Mouse (Mus musculus): ENCODE results near the gene Gabbr2. TPM values are rescaled to one million over a fixed set of nuclear protein-coding genes. Genes with fewer than 3 reads are reported as not detected.

Gabbr2 gene
- polyA plus RNA-seq, 1 experiment from 2014 or later: 0.16 TPM

DNA sequence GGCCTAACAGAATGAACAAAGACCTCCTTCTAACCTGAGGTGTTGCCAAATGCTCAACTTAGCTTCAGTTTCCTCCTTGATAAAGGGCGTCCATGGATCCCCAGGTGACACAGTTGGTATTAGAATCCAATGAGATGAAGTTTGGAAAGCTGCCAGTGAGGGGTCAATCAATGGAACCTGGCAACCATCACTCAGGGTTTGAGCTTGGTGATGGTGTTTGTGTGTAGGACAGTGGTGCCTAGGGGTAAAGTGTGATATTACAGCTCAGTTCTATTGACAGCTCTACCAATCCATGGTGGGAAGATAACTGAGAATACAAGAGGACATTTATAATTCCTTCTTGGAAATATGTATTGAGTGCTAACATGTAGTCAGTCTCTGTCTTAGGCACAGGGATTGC is 271.6 kb downstream of the Gabbr2 start:
- no peak for DNase-seq (ENCODE audit: low spot score)

DNA sequence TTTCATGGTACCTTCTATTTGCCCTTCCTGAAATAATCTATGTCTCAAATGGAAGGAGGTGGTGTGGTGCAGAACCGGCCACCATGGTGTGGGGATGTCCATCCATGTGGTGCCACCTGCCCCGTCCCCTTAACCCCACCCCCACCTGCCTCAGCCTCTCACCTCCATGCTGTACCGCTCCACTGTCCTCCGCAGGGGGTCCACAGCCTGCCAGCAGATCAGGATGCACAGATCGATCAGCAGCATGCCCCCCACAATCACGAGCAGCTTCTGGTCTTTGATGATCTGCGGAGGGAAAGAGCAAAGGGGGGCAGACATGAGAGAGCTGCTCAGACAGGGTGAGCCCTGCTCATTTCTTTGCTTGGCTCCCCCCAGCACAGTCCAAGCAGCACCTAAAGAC is 273.0 kb downstream of the Gabbr2 start:
- DNase-seq (ENCODE audit: low spot score): no peak

DNA sequence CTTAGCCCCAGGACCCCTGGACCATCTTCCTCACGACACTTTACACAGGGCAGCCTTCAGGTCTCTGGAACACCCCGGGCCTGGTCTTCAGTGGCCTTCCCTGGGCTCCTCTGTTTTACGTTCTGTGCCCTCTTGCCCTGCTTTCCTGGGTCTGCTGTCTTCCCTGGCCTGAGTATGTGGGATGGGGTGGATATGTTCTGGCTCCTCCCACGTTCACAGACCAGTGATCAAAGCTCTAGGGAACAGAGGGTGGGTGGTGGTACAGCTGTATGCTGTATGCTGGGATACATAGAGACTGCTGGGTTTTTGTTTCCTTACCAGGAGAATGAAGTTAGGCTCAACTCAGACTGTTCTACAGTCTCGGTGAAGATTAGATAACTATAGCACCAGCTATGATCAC is 274.5 kb downstream of the Gabbr2 start:
- no peak for DNase-seq (ENCODE audit: low spot score)

DNA sequence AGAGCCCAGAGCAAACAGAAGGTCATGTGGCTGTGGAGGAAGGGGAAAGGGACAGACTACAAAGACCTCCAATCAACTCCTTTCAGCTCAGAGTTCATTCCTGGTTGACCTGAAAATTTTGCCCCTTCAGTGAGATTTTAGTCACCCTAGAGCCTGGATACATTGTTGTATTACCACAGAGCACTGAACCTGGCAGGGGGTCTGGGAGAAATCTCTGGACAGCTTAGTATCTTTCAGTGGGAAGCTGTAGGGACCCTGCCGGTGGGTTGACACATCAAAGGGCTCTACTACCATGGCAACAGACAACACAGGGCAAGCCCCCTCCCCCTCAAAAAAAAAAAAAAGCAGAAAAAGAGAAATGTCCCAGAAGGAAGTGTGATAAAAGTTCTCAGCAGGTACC is 275.3 kb downstream of the Gabbr2 start:
- no peak for DNase-seq (ENCODE audit: low spot score)

DNA sequence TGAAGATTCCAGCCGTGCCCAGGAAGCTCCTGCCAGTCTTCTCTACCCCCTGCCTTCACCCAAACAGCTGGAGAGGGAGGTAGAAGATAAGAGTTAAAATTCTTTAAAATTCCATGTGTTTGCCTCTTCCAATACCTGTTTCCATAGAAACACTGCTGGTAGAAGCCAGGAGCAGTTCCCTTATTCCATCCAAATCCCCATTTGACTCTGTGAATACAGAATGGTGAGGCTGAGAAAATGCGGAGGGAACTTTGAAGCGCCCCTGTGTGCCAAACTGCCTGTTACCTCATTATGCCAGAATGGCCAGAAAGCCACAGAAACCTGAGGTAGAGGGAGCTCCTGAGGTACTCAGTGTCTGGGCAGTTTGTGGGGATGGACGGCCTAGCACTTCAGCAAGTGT is 281.1 kb downstream of the Gabbr2 start:
- DNase-seq (ENCODE audit: low spot score): no peak

DNA sequence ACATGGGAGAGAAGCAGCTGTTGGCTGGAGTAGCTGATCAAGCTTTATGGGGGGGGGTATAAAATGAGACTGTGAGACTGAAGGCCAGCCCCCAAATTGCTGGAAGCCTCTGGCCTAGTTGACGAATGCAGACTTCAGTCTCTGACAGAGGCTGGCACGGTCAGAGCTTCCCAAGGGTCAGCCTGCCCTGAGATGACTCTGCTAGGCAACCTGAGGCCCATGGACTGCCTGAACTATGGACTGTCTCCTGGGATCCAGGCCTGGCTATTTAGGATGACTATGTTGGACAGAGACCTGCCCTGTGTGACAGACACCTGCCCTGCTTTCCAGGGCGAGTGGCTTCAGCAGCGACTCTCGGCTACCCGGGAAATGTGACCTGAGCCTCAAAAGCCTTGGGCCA is 281.7 kb downstream of the Gabbr2 start:
- no peak for DNase-seq (ENCODE audit: low spot score)

DNA sequence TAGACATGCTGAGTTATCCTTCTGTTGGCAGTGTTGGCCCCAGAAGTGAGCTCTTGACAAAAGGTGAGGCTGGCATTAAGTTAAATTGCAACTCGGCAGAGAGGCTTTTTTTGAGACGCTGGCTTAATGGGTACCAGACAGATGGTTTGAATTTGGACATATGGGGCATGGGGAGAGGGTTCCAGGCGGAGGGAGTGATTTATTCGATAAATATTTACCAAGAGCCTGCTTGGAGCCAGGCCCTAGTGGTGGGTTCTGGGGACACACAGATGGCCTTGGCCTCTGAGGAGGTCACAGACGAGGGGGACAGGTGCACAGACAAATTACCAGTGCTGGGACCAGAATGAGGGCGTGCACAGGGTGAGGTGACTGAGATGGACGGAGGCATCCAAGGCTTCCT is 282.2 kb downstream of the Gabbr2 start:
- DNase-seq (ENCODE audit: low spot score): no peak

DNA sequence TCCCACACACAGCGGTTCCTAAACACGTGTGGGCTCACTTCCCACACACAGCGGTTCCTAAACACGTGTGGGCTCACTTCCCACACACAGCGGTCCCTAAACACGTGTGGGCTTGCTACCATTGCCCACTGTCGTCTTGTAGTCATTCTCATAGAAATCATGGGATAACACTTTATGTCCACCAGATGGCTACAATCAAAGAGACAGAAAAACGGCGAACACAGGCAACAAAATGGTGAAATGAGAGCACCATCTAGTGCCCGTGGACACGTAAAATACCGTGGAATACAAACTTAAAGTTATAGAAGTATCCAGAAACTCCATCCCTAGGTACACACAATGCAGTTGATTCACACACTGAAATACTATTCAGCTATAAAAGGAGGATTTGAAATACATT is 285.9 kb downstream of the Gabbr2 start:
- no peak for DNase-seq (ENCODE audit: low spot score)

DNA sequence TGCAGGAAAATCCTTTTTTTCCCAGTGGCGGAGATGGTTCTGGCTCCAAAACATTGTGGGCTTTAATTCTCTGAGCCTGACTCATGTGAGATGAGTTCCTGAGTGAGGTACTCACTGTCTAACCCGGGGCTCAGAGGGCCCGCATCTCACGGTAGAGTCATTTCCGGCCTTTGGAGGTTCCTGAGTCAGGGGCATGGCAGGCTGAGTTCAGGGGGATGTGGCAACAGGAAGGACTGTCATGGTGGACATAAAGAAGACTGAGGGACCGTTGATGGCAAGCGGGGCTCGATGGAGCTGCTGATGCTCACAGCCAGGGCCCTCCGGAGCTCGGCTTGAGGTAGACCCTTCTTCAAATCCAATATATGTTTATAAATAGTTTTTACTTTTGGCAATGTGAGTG is 288.5 kb downstream of the Gabbr2 start:
- DNase-seq (ENCODE audit: low spot score): no peak

DNA sequence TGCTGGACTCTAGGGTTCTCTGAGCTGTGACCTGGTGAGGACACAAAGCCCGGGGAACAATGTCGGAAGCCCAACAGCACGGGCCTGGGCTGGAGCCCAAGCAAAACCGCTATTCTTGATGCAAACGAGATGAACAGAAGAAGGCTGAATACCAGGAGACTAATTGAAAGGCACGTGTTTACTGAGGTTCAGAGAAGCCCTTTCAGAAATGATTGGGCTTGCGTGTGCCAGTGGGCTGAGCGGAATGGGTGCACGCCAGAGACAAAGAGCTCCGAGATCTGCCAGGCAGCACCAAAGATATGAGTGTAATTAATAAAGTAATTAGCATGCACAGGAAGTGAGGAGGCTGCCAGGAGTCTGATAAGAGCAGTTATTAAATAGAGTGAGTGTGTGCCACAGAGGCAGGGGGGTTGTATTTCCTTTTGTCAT is 291.4 kb downstream of the Gabbr2 start:
- DNase-seq (ENCODE audit: low spot score): no peak

DNA sequence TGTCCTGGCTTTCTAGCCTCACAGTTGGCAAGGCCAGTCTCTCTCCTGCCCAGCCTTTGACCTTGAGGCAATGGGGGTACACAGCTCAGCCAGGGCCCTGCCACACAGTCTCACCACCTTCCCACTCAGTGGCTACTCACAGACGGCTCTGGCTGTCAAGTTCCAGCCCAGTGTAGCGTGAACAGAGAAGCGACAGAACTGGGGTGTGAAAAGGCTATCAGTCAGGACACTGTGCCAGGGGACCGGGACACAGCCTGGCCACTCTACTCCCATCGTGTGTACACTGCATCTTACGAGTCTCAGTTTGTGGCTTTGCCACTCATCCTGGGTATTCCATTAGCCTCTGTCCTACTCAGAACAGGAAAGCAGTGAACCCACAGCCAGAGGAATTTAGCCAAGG is 295.2 kb downstream of the Gabbr2 start:
- no peak for DNase-seq (ENCODE audit: low spot score)

DNA sequence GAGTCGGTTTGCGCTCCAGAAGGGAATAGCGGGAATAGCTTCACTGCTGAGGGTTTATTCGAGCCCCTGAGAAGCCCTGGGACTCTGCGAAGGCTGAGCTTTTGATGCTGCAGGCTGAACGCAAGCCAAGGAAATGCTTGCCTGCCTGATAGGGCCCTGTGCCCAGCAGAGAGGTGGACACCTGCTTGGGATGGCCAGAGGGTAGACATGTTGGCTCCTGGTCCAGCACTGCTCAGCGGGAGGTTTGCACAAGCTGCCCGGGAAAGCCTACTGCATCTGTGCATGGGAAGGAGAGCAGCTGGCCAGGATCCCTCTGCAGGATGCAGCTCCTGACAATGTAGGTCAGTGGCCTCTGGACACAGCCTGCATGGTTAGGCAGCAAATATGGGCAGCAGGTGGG is 301.1 kb downstream of the Gabbr2 start:
- DNase-seq (ENCODE audit: low spot score): no peak

DNA sequence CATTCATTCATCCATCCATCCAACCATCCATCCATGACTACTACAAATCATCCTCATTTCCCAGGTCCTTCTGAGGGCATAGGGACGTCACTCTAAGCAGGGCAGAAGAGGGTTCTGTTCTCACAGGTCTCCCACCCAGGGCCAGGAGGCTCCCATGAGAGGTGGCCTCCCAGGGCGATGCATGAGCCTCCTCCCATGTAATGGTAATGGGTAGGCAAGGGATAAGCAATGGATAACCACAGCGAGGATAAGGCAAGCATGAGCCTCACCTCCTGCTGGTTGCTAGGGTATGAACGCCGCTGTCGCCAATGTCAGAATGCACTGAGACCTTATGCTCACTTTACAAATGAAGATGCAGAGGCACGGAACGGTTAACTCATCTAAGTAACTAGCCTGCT is 301.7 kb downstream of the Gabbr2 start:
- no peak for DNase-seq (ENCODE audit: low spot score)

DNA sequence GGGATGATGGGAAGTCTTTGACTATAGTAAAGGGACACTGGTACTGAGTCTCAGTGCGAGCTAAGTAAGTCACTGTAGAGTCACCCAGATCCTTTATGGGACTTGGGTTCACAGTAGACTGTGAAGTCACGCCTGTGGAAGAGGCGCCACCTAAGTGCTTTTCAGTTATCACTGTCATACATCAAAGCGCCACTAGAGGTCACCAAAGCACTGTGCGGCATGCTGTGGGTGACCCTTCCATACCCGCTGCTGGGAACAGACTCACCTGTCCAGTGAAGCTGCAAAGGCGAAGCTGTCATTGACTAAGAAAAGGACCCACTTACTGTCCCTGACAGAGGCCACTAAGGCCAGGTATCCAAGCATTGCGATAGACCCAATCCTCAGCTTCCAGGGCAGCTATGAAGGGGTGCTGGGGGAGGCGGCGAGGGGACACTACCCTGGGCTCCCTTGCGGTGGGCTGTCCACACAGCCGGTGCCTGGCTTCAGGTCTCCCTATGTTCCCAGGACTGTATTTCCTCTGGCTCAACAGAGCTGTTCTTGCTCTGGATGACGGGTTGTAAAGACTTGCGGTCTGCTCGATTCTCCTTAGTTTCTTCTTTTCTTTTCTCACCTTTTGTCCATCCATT is 302.2 kb downstream of the Gabbr2 start:
- DNase-seq (ENCODE audit: low spot score): peak; percentile 78

DNA sequence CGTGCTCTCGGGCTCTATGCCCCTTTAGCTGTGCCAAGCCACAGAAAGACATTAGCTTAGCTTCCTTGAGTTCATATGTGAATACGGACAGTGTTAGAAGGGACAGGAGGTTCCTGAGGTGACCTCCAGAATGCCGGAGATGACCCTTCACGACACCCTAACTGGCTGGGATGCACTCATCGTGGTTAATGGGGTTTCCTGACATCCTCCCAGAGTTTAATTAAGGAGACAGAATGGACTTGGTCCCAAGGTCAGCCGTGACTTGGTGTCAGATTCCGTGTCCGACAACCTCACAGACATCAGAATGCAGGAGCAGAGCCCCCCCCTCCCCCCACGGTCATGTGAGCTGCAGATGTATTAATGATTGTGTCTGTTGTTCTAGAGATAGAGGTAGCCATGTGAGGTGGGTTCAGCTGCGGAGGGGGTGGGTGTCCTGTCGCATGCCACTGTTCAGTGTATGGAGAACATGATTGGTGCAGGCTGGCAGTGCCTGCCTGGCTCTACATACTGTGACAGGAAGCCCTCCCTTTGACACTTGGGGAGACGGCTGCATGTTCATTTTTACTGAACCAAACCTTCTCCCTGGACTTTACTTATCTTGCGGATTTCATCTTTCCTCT is 303.4 kb downstream of the Gabbr2 start:
- DNase-seq (ENCODE audit: low spot score): no peak

DNA sequence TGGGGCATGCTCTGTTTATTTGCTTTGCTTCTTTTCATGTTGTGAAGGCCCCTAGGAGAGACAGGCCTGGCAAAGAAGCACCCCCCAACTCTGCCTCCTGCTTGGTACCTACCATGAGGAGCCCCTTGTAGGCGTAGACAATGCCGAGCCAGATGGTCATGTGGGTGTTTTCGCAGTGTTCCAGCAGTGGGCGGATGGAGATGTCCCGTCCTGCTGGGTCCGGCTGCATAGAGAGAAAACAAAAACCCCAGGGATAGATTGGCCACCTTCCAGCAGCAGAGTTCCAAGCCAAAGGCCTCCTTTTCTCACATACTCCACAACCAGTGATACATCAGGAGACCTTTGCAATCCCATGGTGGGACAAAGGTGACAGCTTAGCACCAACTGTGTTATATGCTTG is 307.5 kb downstream of the Gabbr2 start:
- no peak for DNase-seq (ENCODE audit: low spot score)

DNA sequence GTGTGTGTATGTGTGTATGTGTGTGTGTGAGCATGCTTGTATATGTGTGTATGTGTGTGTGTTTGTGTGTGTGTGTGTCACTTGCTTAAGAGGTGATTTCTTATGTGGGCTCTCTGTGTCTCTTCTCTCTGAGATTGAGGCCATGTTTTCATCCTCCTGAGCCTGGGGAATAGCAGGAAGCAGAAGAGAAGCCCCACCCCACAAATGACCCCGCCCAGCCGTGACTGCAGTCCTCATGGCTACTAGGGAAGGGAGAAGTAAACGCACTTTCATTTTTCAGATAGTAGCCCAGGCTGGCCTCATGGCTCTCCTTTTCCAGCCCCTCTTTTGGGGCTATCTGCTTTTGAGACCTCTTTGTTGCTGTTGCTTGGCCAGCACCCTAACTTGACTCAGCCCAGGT is 315.0 kb downstream of the Gabbr2 start:
- no peak for DNase-seq (ENCODE audit: low spot score)

DNA sequence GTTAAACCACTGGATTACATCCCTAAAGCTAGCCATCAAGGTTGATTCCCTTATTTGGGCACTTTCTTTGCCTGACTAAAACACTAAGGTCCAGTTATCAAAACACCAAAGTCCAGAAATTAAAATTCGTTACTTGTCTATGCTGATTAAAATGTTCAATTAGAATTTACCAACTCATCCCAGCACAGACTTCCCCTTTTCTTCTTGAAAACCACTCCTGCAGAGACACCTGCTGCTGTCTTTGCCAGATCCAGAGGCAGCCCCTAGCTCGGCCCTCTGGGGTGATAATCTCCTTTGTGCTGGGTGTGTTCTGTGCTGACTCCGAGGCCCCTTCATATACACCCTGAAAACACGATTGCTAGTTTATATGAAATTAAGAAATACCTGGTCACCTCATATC is 315.7 kb downstream of the Gabbr2 start:
- DNase-seq (ENCODE audit: low spot score): no peak

DNA sequence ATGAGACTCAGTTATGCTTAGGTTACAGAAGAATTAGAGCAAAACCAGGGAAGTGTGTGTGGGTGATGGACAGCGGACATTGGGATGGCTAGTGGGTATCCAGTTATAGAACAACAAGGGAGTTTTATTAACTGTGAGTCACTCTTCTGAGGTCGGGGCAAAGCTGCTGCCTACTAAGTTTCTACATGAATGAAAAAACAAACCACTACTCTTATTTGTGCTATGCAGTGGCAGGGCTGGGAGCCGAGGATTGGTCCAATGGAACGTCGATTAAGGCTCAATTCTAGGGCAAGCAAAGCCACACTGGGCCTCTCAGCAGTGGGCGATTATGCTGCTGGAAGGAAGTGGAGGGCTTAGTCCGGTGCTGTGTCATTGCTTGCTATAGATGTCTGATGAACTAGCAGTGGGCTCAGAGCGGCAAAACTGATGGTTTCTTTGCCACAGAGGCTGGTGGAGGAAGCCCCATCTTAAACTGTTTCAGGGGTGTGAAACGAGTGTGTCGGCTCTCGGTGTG is 316.3 kb downstream of the Gabbr2 start:
- no peak for DNase-seq (ENCODE audit: low spot score)

DNA sequence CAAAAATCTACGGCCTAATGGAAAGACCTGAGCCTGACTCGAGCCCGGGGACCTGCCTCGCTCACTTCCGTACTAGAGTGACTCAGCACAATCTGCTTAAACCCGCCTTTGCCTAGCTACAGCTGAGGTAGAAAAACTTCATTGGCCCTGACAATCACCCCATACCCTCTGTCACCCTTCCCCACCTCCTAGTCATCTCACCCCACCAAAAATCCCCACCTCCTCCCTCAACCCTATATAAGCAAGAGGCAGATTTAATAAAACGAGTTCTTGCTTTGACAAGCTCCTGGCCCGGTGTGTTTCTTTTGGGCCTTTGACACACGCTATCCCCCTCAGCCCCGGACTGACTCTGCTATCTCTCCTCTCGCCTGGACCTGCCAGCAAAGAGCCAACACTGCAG is 323.1 kb downstream of the Gabbr2 start:
- no peak for DNase-seq (ENCODE audit: low spot score)

DNA sequence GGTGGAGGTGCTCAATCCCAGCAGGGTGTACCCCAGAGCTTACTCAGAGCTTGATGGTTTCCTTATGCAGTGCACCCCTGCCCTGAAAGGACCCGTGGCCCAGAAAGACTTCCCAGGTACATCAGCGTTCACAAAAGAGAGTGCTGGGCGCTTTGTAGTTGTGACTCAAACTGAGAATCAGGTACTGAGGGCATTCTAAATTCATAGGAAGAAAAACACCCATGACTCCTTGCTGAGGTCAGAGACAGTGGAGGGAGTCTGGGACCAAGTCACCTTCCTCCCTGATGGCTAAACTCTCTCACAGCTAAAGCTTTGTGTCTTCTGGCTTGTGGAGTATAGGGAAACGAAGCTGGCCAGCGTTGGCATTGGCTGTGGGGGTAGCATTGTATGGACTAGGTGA is 325.3 kb downstream of the Gabbr2 start:
- no peak for DNase-seq (ENCODE audit: low spot score)

DNA sequence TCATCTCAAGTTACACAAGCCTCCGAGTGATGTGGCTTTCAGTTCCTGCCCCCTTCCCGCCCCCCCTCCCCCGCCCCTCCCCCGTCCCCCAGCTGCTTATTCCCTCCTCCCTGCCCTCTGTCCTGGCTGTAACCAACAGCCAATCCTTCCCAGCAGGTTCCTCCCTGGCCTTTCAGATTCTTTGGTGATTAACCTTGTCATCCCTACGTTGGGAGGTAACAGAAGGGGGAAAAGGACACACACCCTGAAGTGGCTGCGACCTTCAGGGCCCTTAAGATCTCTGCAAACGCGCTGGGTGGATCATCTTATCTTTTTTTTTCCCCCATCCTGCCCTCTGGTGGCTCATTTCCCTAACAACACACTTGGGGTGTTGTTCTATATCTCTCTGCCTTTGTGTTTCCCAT is 326.3 kb downstream of the Gabbr2 start:
- peak; percentile 84 for DNase-seq (ENCODE audit: low spot score)
